Mouse (Mus musculus): Measurements from ENCODE around the gene Ctrc.

DNA sequence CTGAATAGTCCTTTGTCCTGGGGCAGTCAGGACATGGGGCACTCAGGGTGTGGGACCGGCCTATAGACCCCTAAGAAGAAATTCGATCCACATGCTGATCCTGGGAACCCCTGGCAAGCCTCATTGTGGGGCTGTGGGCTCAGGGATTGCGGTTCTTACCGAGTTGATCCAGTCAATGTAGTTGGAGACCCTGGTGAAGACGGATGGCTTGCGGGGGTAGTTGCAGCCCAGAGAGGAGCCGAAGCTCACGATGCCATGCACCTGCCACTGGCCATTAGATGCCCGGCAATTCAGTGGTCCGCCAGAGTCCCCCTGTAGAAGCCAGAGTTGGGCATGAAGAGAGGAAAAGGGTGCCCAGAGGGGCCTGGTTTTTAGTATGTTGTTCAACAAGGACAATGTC, 28.5 kb downstream of the Ctrc start:
- TF ChIP-seq SMC3 (IDR thresholded peaks at IDR 0.05; ENCODE audit: low read depth, low read length) (no peak), EP300 (IDR thresholded peaks at IDR 0.05; ENCODE audit: low read length) (no peak), CTCF (conservative IDR thresholded peaks at IDR 0.05 in 1 of 2, IDR thresholded peaks at IDR 0.05 in 1 of 2; ENCODE audit: low read depth in 2 of 2, low read length in 2 of 2) (no peak), RCOR1 (conservative IDR thresholded peaks at IDR 0.05; ENCODE audit: low read depth, low read length) (no peak), ZNF384 (IDR thresholded peaks at IDR 0.05; ENCODE audit: low read depth, low read length) (no peak), TCF12 (IDR thresholded peaks at IDR 0.05; ENCODE audit: low read depth, low read length) (no peak), USF1 (IDR thresholded peaks at IDR 0.05; ENCODE audit: low read depth, low read length) (no peak), SIN3A (IDR thresholded peaks at IDR 0.05; ENCODE audit: low read length) (no peak), USF2 (conservative IDR thresholded peaks at IDR 0.05; ENCODE audit: low read depth, low read length) (no peak), MXI1 (IDR thresholded peaks at IDR 0.05; ENCODE audit: low read depth, low read length) (no peak), NRF1 (IDR thresholded peaks at IDR 0.05; ENCODE audit: low read depth, low read length) (no peak)
